Mouse (Mus musculus): Measurements from ENCODE around the gene E4f1.
A peak's percentile ranks its signal among the peaks of the same experiment; 100 is the strongest.

Gene E4f1

DNA sequence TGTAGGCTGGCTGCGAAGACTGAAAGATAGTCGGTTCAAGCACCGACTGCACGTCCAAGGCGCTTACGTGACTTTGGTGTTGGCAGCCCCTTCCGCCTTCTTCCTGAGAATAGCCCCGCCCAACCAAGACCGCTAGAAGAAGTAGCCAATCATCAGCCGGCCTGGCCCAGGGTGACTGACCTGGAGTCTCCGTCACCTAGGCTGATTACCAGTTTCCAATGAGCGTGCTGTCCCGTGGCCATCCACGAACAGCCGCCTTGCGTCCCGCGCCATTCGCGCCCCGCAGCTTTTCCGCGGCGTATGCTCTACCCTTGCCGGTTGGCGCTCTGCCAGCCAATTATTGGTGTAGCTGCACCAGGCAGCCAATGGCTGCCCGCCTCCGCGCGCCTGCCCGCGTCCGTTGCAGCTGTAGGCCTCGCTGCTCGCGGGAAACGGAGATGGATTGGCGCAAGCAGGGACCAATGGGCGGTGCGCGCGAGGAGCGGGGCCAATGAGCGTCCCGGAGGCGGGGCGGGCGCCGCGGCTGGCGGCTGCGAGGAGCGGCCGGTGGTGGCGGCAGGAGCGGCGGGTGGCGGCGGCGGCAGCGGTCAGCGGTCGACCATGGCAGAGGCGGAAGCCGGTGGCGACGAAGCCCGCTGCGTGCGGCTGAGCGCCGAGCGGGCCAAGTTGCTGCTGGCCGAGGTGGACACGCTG lies at the start of gene E4f1, which contains the start of gene Pgp:
TSS of gene E4f1 (minus strand) at position 404 of the 693 bp plus-strand sequence.
TSS of gene Pgp (plus strand) at position 483 of the 693 bp plus-strand sequence.
- DNase-seq = peak; percentile 100

DNA sequence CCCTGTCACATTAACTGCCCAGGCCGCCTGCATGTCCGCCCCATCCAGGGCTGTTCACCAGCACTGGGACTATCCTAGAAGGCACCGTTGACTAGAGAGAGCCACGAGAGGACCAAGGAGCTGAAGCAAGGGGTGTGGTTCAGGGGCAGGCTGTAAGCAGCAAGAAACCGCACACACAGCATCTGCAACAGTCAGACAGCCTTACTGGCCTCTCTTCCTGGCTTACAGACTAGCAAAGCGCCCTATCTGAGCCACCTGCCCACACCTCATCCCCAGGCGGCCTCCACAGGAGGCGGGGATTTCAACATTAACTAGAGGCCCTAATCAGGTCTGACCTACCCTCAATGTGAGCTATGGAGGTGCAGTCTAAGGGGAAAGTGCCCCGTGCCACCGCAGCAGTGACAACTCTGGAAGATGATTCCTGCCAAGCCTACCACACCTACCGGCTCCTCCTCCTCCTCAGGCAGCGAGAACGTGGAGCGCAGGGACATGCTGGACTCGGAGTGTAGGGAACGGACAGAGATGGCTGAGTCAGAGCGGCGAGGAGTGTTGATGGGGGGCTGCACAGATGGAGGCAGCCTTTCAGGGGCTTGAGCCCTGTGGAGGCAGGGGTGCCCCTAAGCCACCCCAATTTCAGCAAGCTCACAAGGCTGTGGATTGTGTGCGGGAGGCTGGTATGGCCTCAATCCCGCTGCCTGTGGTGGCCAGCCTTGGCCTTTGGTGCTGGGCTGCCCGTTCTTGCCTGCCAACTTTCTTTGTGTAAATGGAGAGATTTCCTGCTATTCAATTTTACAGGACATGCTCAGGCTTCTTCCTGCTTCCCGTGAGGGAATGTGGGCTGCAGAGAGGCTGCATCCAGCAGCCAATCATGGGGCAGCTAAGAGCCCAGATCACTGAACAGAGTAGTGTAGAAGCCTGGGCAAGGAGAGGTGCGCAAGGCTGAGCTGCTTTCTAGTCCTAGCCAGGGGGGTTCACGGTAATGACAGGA lies 44.5 kb upstream of the E4f1 start:
- no peak for DNase-seq

- DNase-seq = peak; percentile 63
Measured at GRCm38 (mm10) chr17:24513609-24514008, 43.5 kb upstream of the E4f1 start.

GRCm38 (mm10) chr17:24507806-24508460 lies 37.8 kb upstream of the E4f1 start:
- peak; percentile 33 for DNase-seq

GRCm38 (mm10) chr17:24507129-24507664 lies 37.1 kb upstream of the E4f1 start:
- peak; percentile 23 for DNase-seq

GRCm38 (mm10) chr17:24506332-24507070 lies 36.4 kb upstream of the E4f1 start:
- DNase-seq = peak; percentile 43

DNA sequence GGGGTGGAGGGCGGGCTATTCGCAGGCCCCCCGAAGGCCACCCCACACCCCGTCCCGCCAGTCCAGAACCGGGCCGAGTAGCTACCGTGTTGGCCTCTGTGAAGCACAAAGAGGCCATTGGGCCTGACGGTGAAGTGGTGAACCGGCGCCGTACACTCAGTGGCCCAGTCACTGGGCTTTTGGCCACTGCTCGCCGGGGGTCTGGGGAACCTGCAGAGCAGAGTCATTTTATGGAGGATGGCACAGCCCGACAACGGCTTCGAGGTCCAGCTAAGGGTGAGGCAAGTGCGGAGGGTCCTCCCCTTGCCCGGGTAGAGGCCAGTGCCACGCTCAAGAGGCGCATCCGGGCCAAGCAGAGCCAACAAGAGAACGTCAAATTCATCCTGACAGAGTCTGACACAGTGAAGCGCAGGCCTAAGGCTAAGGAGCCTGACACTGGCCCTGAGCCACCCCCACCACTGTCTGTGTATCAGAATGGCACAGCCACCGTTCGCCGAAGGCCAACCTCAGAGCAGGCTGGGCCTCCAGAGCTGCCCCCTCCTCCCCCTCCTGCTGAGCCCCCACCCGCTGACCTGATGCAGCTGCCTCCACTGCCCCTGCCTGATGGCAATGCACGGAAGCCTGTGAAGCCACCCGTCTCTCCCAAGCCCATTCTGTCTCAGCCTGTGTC lies 35.3 kb upstream of the E4f1 start:
- DNase-seq = peak; percentile 9

- DNase-seq = peak; percentile 7
Measured at GRCm38 (mm10) chr17:24504085-24504484, 34.0 kb upstream of the E4f1 start.

DNA sequence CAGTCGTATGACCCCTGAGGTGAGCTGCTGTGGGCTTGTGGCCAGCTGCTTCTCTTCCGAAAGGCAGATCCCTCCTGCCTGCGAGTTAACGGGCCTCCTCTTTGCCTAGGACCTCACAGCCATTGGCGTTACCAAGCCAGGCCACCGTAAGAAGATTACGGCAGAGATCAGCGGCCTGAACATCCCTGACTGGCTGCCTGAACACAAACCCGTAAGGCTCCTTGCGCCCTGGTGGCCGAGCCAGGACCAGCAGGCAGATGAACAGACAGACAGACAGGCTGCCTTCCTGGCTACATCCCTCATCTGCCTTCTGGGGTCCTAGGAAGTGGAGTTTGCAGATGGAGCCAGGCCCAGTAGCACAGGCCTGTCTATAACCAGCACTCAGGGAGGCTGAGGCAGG lies 32.1 kb upstream of the E4f1 start:
- DNase-seq = peak; percentile 12

DNA sequence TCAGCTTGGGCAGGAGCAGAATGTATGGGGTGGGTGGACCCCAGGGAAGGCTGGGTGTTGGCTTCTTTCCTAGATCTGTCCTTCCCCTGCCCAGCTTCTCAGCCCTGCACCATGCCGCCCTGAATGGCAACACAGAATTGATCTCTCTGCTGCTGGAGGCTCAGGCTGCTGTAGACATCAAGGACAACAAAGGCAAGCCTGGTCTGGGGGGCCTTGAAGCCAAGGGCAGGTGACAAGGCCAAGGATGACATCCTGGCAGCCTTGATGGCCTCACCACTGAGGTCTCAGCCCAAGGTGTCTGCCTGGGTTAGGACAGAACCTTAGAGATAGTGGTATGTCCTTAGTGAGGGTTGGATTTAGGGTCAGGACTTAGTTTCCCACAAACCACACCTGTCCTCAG lies 25.9 kb upstream of the E4f1 start:
- DNase-seq = no peak

GRCm38 (mm10) chr17:24495443-24495842 lies 25.3 kb upstream of the E4f1 start:
- DNase-seq = peak; percentile 2

DNA sequence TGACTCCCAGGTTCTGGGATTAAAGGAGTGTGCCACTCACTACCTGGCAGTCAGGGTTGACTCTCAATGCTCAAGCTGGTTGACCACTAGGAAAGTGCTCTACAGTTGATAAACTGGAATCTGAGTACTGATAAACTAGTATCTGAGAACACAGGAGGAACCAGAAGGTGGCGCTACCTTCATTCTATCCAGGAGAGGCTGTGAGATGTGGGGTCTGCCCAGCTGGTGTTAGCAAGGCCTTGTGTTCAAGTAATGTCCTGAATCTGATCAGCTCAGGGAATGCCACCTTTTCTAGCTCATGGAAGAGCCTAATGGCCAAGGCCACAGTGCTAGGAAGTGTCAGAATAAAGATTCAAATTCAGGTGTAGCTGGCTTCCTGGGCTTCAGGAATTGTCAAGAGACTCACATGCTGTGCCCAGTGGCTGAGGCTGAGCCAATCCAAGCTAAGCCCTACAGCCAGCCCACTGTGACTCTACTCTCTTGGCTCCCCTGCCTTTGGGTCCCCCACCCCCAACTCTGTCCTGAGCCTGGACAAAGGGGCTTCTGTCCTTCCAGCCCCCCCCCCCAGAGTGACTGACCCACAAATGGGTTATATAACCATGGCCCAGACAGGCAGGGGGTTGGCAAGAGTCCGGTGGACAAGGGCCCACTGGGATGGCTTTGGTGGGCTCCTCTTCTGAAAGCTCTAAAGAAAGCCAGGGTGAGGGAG lies 24.7 kb upstream of the E4f1 start:
- peak; percentile 62 for DNase-seq

GRCm38 (mm10) chr17:24490399-24490798 lies 20.3 kb upstream of the E4f1 start:
- DNase-seq = peak; percentile 56

GRCm38 (mm10) chr17:24489265-24490030 lies 19.3 kb upstream of the E4f1 start:
- peak; percentile 13 for DNase-seq

- DNase-seq = peak; percentile 61
Measured at GRCm38 (mm10) chr17:24488662-24489264, 18.6 kb upstream of the E4f1 start.

DNA sequence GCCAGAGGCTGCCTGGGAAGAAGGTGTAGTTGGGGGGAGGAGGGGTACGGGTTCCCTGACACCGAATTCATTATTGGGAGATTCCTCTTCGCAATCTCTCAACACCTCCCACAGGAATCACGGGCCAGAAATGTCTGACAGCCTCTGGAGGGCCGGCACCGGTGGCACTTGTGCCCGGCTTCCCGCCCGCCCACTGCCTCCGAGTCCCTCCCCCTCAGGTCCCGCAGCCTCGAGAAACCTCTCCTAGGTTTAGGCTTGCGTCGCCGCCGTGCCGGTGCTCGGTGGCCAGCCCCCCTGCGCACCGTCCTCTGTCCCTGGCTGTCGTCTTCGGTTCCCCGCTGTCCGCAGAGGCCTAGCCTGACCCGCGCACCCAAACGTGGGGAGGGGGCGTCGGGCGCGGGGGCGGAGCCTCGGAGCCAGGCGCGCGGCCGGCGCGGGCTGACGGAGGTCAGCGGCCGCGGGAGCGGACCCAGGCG lies 18.1 kb upstream of the E4f1 start, which contains the start of gene Caskin1:
TSS of gene Caskin1 (plus strand) at position 416 of the 476 bp plus-strand sequence.
- DNase-seq = no peak

DNA sequence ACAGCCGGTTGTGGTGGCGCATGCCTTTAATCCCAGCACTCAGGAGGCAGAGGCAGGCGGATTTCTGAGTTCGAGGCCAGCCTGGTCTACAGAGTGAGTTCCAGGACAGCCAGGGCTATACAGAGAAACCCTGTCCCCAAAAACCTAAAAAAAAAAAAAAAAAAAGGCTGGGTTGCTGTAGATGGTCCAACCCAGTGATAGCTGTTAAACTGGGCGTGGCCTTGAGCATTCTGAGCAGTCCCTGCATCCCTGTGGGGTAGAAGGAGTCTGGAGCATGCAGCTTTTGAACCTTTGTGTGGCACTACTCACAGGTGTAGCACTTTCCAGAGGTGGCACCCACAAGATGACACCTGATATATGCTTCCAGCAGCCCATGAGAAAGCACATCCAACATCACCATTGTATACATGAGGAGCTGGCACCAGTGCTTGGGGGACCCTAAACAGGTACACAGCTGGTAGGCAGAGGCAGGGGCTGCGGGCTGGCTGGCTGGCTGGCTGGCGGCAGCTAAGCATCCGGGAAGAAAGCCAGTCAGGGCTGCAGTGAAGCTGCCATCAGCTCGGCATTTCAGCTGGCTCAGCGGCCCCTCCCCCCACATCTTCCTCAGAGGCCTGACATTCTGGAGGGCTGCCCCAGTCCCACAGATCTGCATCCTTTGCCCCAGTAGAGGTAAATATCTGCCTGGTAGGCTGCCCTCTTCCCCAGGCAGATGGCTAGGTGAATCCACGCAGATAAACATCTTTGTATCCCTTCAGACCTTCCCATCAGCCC lies 15.2 kb upstream of the E4f1 start:
- peak; percentile 78 for DNase-seq

GRCm38 (mm10) chr17:24483495-24483894 lies 13.4 kb upstream of the E4f1 start:
- no peak for DNase-seq
